Mouse (Mus musculus) Patski (cell line): ENCODE measurements around the gene Mta3. TPM values are rescaled to one million over a fixed set of nuclear protein-coding genes. Genes with fewer than 3 reads are reported as not detected.
"Not testable (repeated sequence)": the region's sequence is repeated elsewhere in the genome, so short reads cannot be mapped to it uniquely, and the experiment has no call there.

Source experiments
- ATAC-seq: fragments of 100-300 bp; one replicate; pipeline ENCODE4 v1.8.0; 2021
- CTCF ChIA-PET: fragments of 350-600 bp; sonication (Branson Sonifier 250); formaldehyde crosslinking; loops from one replicate; lab custom pipeline; 2022; ENCODE audit warnings: inconsistent platforms; lab: Charles Lee
- POLR2A ChIA-PET: fragments of 350-600 bp; sonication (Branson Sonifier 250); formaldehyde crosslinking; loops from one replicate; lab custom pipeline; 2022; ENCODE audit warnings: antibody characterized with exemption, inconsistent platforms; lab: Charles Lee
- DNase-seq: peaks from one replicate; pipeline ENCODE4 v3.0.0-alpha.2; 2011; ENCODE audit warnings: low read depth, low spot score
- H3K27me3 ChIP-seq: fragments of 371-371 bp; one replicate; pipeline ENCODE4 v1.5.1; 2021
- CTCF ChIP-seq: fragments of 100-300 bp; IDR thresholded peaks from one replicate; pipeline ENCODE4 v1.5.1; 2021
- in situ Hi-C: fragments of 300-500 bp; cut with MboI; formaldehyde crosslinking; loops from 3 replicates; pipeline ENCODE4 v1.11.1; 2018; ENCODE audit warnings: low pct_unique_long_range_greater_than_20kb, mixed read lengths
- polyA plus RNA-seq: library from polyadenylated mRNA; unstranded; gene quantifications from one replicate; pipeline ENCODE4 v1.2.3, GENCODE M21; 2021

Gene Mta3
- polyA plus RNA-seq, 1 experiment from 2014 or later, result 50.7 TPM

DNA sequence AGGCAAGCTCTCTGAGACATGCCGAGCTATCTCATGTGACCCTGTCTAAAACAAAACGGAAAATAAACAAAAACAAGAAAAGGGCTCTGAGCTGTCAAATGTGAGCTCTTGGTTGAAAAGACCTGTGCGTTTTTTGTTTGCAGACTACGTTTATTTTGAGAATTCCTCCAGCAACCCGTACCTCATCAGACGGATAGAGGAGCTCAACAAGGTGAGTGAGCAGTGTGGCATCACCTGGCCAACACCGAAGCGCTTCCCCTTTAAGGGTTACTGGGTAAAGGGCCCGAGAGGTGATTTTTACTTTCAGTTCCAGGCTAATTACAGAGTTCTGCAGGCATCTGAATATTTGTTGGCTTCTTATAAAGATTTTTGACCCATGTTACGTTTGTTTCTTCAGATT lies 2.3 kb downstream of the Mta3 start:
- ATAC-seq (no peak), DNase-seq (no peak)
- POLR2A ChIA-PET, result no interaction called here
- no peak for TF ChIP-seq CTCF
- CTCF ChIA-PET, result no interaction called here
- H3K27me3 ChIP-seq, result no peaks in the 10 kb centered on the region
- in situ Hi-C loops, result no loop called here

DNA sequence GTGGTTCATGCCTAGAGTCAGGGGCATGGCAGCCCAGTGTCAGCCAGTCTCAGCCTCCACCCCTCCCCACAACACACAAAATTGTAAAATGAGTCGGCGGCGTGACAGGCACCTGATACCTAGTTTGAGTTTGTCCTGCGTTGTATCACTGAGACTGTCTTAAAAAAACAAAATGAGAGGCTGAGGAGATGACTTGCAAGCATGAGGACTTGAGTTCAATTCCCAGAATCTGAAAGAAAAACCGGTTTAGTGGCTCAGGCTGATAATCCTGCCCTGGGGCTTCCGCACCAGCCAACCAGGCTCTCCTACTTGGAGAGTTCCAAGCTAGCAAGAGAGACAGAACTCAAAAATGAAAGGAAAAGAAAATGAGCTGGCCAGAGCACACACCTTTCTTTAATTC lies 2.9 kb downstream of the Mta3 start:
- ChIA-PET POLR2A (no interaction called here), CTCF (no interaction called here)
- TF ChIP-seq CTCF, result no peak
- ATAC-seq, result no peak
- H3K27me3 ChIP-seq, result no peaks in the 10 kb centered on the region
- in situ Hi-C loops, result no loop called here
- no peak for DNase-seq

DNA sequence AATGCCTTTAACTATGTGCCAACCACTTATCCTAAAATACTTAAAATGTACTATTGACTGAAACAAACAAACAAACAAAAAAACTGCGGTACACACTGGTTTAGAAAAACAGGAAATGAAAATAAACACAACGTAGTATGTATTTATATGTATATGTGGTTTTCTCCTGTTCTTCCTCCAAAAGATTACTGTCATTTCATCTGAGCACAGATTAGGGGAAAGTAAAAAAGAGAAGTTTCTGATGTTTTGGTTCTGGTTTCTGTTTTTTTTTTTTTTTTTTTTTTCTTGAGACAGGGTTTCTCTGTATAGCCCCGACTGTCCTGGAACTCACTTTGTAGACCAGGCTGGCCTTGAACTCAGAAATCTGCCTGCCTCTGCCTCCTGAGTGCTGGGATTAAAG lies 3.6 kb downstream of the Mta3 start:
- DNase-seq, ATAC-seq, in situ Hi-C loops, CTCF ChIA-PET, H3K27me3 ChIP-seq, POLR2A ChIA-PET: not testable (repeated sequence)

DNA sequence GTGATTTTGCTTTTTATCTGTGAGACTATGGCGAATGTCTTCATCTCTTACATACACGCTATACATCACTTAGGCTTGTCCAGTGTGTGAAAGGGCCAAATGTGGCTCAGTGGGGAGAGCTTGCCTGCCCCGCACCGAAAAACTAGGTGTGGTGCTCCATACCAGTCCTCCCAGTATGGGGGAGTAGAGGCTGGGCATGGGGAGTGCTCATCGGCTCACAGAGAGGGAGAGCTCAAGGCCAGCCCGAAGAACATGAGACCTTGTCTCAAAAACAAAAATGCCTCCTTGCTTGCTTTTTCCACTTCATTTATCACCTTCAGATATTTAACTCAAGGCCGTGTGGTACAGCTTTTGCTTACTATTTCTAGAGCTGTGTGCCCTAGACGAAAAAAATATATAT lies 4.7 kb downstream of the Mta3 start:
- ATAC-seq (no peak), DNase-seq (no peak)
- ChIA-PET CTCF (interaction anchor here (0.9 kb wide), 1 partner anchor 22 kb away, joined by 3 read pairs; no protein-coding TSS in a partner anchor), POLR2A (no interaction called here)
- no peak for TF ChIP-seq CTCF
- H3K27me3 ChIP-seq, result no peaks in the 10 kb centered on the region
- in situ Hi-C loops, result no loop called here

DNA sequence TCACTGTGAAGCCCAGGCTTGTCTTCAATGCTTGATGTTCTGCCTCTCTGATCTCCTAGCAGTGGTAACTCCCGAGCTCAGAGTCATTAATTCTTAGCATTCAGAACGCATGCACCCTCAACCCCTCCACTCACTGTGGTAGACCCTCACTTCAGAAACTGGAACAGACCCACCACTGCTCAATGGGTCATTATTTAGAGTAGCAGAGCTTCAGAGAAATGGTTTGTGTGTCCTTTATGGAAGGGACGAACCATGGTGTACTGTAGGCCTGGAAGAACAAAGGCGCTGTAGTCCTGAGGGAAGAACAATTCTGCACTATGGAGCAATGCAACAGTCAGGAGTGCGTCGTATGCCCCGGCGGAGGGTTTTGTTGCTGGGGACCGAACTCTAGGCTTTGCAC lies 6.4 kb downstream of the Mta3 start:
- ChIA-PET CTCF (interaction anchor here (0.9 to 1.3 kb wide), 2 partner anchors 8 to 10 kb away, joined by 3 read pairs; no protein-coding TSS in a partner anchor), POLR2A (no interaction called here)
- H3K27me3 ChIP-seq, result no peaks in the 10 kb centered on the region
- no peak for DNase-seq
- TF ChIP-seq CTCF, result no peak
- ATAC-seq, result no peak
- in situ Hi-C loops, result no loop called here

DNA sequence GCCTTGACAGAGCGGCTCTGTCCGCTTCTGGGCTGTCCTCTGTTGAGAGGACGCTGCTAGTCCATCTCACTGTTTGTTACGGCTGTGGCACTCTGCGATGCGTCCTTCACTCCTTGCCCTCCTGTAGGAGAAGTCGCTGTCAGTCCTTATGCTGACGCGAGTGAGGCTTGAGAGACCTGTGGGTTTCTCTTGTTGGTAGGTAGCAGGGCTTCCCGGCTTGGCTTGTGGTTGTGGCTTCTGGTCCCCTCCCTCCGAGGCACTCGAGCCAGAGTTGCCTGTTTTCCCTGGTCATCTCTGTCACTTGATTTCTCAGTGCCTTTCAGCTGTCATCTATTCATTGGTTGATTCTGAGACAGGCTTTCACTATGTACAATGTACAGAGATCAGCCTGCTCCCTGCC lies 14.5 kb downstream of the Mta3 start:
- DNase-seq, result no peak
- in situ Hi-C loops, result no loop called here
- no peak for TF ChIP-seq CTCF

DNA sequence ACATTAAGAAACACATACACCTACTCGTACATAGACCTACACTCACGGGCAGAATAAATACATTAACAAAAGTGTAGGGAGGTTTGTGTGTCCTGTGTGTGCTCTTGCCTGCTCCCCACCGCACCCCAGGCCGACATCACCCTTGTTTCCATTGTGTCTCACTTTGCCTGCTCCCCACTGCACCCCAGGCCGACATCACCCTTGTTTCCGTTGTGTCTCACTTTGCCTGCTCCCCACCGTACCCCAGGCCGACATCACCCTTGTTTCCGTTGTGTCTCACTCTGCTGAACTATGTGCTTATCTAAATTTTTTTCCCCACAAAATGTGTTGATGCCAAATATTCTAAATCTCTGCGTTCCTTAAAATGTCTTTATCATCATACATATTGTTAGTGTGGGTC lies 15.2 kb downstream of the Mta3 start:
- no peak for ATAC-seq
- POLR2A ChIA-PET, result no interaction called here
- in situ Hi-C loops, result no loop called here

More for the DNA sequence above, 14.5 kb downstream of the Mta3 start:
- ChIA-PET POLR2A (interaction anchor here (1.2 kb wide), 1 partner anchor 35 kb away, joined by 3 read pairs; no protein-coding TSS in a partner anchor), CTCF (interaction anchor here (1.1 kb wide), 1 partner anchor 28 kb away, joined by 3 read pairs; no protein-coding TSS in a partner anchor)
- H3K27me3 ChIP-seq, result no peaks in the 10 kb centered on the region
- no peak for ATAC-seq

DNA sequence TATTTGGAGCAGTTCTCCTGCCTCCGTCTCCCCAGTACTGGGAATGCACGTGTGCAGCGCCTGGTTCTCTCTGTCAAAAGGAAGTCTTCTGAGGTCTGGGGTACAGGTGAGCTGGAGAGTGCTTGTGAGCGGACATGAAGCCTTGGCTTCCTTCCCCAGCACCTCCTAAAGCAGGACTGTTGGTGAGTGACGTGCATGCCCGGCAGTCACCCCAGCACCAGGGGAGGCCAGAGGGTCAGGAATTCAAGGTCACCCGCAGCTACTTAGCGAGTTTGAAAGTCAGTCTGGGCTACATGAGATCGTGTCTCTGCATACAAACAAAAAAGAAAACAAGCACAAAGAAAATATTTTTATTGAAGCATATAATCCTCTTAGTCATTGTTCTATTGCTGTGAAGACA lies 17.1 kb downstream of the Mta3 start:
- TF ChIP-seq CTCF, result no peak
- no peak for ATAC-seq
- ChIA-PET CTCF (interaction anchor here (1.6 kb wide), 1 partner anchor 9 kb away, joined by 5 read pairs; no protein-coding TSS in a partner anchor), POLR2A (no interaction called here)
- H3K27me3 ChIP-seq, result no peaks in the 10 kb centered on the region
- DNase-seq, result no peak
- in situ Hi-C loops, result no loop called here

More for the DNA sequence above, 15.2 kb downstream of the Mta3 start:
- CTCF ChIA-PET, result no interaction called here
- no peaks in the 10 kb centered on the region for H3K27me3 ChIP-seq
- no peak for DNase-seq
- TF ChIP-seq CTCF, result no peak

DNA sequence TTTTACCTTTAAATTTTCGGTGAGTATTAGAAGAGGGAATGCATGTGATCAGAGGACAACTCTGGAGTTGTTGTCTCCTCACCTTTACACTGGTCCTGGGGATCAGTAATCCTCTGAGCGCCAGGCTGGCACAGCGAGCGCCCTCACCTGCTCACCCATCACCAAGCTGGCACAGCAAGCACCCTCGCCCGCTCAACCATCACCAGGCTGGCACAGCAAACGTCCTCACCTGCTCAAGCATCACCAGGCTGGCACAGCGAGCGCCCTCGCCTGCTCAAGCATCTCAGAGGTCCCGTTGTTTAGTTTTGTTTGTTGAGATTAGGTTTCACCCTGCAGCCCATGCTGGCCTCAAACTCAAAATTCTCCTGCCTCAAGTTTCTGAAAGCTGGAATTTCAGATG lies 20.5 kb downstream of the Mta3 start:
- in situ Hi-C loops, result no loop called here
- ChIA-PET CTCF (no interaction called here), POLR2A (no interaction called here)
- H3K27me3 ChIP-seq, result no peaks in the 10 kb centered on the region
- no peak for DNase-seq
- TF ChIP-seq CTCF, result no peak
- ATAC-seq, result no peak

DNA sequence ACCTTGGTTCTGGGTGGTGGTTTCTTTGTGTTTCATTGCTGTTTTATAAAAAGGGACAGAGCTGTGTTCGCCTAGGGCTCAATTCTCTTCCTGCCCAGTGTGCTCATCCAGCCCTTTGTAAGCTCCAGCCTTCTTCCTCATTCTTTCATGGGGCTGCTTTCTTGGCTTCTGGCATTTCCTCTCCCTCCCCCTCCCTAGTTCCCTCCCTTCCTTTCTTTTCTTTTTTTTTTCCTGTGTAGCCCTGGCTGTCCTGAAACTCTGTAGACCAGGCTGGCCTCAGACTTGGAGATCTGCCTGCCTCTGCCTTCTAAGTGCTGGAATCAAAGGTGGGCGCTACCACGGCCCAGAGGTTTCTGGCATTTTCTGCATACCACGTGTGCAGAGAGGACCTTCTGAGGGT lies 21.7 kb downstream of the Mta3 start:
- in situ Hi-C loops, result no loop called here
- ATAC-seq, result no peak
- TF ChIP-seq CTCF, result no peak
- ChIA-PET POLR2A (no interaction called here), CTCF (no interaction called here)
- H3K27me3 ChIP-seq, result no peaks in the 10 kb centered on the region
- no peak for DNase-seq

DNA sequence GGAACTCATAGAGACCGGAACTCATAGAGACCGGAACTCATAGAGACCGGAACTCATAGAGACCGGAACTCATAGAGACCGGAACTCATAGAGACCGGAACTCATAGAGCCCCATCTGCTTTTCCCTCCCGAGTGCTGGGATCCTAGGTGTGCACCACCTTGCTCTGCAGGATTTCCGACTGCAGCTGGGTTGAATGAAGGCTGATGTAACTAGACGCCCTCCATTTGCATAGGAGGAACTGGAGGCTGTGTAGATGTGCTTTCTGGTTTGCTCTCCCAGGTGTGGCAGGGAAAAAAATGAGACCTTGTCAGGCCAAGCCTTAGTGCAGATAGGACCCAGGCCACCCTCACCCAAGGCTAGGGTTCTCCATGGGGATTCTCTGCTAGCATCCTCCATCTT lies 23.1 kb downstream of the Mta3 start:
- in situ Hi-C loops, result no loop called here
- ATAC-seq, result no peak
- no peak for TF ChIP-seq CTCF
- no peaks in the 10 kb centered on the region for H3K27me3 ChIP-seq
- ChIA-PET CTCF (no interaction called here), POLR2A (no interaction called here)
- no peak for DNase-seq

DNA sequence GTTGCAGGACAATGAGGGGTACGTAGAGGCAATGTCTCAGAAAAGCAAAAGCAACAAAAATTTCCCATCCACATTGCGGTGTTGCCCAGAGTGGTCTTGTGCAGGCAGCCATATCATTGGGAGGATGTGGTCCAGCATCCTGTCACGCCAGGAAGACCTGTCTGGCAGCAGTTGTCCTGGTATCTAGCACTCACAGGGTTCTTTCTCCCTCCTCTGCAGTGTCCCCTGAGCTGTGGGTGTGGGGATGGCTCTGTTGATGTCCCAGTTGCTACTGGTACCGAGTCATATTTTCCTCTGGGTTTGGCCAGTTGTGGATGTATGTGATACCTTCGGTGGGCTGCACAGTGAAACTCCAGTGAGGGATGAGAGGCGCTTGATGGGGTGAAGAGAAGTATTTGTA lies 24.2 kb downstream of the Mta3 start:
- ChIA-PET CTCF (no interaction called here), POLR2A (interaction anchor here (0.7 kb wide), 1 partner anchor 89 kb away, joined by 3 read pairs; no protein-coding TSS in a partner anchor)
- ATAC-seq (no peak), DNase-seq (no peak)
- no peak for TF ChIP-seq CTCF
- in situ Hi-C loops, result loop anchor here (10.0 kb wide), 1 partner anchor 455 kb away; no protein-coding TSS in a partner anchor
- no peaks in the 10 kb centered on the region for H3K27me3 ChIP-seq
